Mouse (Mus musculus) macrophage (primary cell): ENCODE results near the gene Mmrn2. TPM values are rescaled to one million over a fixed set of nuclear protein-coding genes. Genes with fewer than 3 reads are reported as not detected.
A peak's percentile ranks its signal among the peaks of the same experiment; 100 is the strongest.
"Not testable (repeated sequence)": the region's sequence is repeated elsewhere in the genome, so short reads cannot be mapped to it uniquely, and the experiment has no call there.

Experiments used
- H3K27ac ChIP-seq: fragments of 350-480 bp; formaldehyde crosslinking; 2 replicates; pipeline ENCODE4 v1.9.0; 2021
- H3K36me3 ChIP-seq: fragments of 350-480 bp; formaldehyde crosslinking; 2 replicates; pipeline ENCODE4 v1.9.0; 2021; ENCODE audit errors: inconsistent target
- H3K4me3 ChIP-seq: fragments of 350-480 bp; formaldehyde crosslinking; 2 replicates; pipeline ENCODE4 v1.9.0; 2021; ENCODE audit errors: inconsistent target
- H3K79me2 ChIP-seq: fragments of 350-480 bp; formaldehyde crosslinking; 2 replicates; pipeline ENCODE4 v1.9.0; 2021; ENCODE audit errors: inconsistent target
- whole genome bisulfite sequencing: methylation state at CpG from one replicate; pipeline ENCODE4 v1.1.7; 2026; ENCODE audit warnings: inconsistent platforms; ENCODE audit not compliant: missing documents; 5-methylcytosine and 5-hydroxymethylcytosine counted together
- polyA plus RNA-seq: library from polyadenylated mRNA; stranded (reverse); fragments of 250-400 nt; gene quantifications from 3 replicates; pipeline ENCODE4 v1.2.4, GENCODE M21; 2018; ENCODE audit warnings: inconsistent platforms

Gene Mmrn2
- polyA plus RNA-seq, 1 experiment from 2014 or later = not detected

DNA sequence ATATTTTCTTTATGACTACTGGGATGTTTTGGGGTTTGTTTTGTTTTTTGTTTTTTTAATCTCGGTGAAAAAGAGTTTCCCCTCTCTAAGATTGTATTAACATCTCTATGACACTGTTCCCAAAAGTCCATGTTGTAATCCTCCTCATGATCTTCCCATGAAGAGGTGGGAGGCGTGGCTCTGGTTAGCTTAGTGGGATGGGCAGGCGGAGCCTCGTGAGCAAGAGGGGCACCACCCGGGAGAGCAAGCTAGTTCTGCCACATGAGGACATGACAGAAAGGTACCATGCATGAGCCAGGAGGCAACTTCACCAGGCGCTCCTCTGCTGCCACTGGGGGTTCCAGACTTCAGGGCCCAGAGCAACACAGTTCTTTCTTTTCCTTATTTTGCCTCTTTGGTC, 22.7 kb upstream of the Mmrn2 start:
- no peak overlapping the region for H3K4me3 ChIP-seq
- H3K36me3 ChIP-seq = no peaks in the 10 kb centered on the region
- 71% methylated on average over 6 of the region's 6 CpGs for WGBS

DNA sequence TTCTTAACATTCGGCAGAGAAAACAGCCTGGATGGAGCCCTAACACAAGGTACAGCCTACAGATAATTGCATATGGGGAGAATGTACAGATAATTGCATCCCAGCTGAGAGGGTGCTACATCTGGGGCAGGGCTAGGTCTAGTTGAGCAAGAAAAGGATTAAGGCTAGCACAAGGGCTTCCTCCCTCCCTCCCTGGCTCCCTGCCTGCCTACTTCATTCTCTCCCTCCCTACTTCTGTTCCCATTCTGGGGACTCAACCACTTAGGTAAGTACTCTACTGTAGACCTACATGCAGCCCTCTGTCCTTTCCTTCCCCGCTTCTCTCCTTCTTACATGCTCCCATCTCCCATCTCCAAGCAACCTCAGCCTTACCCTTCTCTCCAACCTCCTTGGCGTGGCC, 21.9 kb upstream of the Mmrn2 start:
- Histone ChIP-seq H3K4me3 (no peak overlapping the region), H3K36me3 (no peaks in the 10 kb centered on the region), H3K27ac (no peak overlapping the region), H3K79me2 (no peaks in the 10 kb centered on the region)
- 97% methylated on average over 3 of the region's 3 CpGs for WGBS

More for the DNA sequence above, 22.7 kb upstream of the Mmrn2 start:
- Histone ChIP-seq H3K79me2 (no peaks in the 10 kb centered on the region), H3K27ac (no peak overlapping the region)

DNA sequence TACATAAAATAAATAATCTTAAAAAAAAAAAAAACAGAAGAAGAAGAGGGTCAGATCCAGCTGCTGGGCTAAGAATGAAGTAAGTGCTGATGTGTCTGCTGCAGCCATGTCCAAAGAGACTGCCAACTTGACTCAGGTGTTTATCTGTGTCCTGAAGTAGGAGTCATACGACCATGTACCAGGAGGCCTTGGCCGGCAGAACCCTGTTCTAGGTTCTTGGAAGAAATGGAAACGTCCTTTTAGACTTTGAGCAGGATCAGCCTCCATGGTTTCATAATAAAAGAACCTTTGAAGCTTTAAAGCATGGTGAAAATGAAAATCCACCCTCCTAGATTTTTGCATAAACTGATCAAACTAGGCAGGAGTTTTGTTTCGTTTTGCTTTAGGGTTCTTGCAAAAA, 20.8 kb upstream of the Mmrn2 start:
- 93% methylated on average over 4 of the region's 4 CpGs for WGBS
- no peak overlapping the region for H3K4me3 ChIP-seq
- no peak overlapping the region for H3K27ac ChIP-seq
- no peaks in the 10 kb centered on the region for H3K36me3 ChIP-seq
- no peaks in the 10 kb centered on the region for H3K79me2 ChIP-seq

DNA sequence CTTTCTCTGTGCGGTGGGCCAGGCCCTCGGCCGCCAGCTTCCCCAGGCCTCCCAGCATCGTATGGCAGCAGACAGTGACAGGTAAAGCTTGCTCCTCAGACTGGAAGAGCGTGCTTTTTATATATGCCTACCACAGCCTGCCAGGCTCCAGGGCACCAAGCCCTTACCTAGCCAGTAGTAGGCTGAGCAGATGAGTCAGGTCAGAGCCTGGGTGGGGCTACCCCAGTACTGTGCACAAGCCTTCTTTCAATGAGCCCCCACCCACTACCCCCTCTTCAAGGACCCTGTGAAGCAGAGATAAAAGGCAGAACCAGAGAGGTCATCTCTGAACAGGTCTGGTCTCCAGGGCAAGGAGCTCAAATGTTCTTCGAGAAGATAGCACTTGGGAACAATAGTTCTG, 20.0 kb upstream of the Mmrn2 start, which contains the start of gene Fam25c:
Gene Fam25c (minus strand): TSS at position 133 of the 400 bp plus-strand sequence.
- Histone ChIP-seq H3K36me3 (no peaks in the 10 kb centered on the region), H3K4me3 (no peak within 1 kb of the TSS), H3K79me2 (no peaks in the 10 kb centered on the region), H3K27ac (no peak within 1 kb of the TSS)
- 96% methylated on average over 6 of the region's 6 CpGs for WGBS

DNA sequence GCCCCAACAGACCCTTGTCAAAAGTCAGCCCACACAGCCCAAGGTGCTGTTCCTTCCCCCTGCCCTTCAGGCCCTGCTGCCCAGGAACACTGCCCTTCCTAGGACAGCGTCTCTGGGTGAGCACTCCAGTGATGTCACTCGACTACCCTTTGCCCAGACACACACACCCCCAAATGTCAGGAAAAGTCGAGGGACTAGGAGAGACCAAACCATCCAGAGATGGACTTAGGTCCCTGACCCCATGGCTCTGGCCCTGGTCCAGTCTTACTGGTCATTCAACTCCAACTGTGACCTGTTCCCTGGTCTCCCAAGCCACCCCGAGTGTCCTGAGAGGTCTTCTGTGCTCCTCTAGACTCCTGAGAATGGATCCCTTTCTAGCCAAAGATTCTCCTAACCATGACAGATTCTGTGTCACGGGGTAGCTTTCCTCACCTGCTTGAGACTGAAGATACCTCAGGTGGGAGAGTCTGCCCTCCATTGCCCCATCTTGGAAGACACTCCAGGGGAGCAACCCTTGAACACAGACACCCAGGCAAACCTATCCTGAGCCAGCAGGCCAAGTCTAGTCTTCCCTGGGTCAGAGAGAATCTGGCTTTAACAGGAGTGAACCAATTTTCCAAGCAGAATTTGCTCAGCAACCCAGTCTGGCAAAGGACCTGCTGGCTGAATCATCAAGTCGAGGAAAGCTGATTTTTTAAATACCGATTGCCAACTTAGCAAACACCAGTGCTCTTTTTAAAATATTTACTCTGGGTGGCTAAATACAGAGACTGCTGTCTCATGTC, 17.4 kb upstream of the Mmrn2 start:
- Histone ChIP-seq H3K79me2 (no peaks in the 10 kb centered on the region), H3K4me3 (no peak overlapping the region), H3K36me3 (no peaks in the 10 kb centered on the region), H3K27ac (no peak overlapping the region)
- 87% methylated on average over 7 of the region's 7 CpGs for WGBS

DNA sequence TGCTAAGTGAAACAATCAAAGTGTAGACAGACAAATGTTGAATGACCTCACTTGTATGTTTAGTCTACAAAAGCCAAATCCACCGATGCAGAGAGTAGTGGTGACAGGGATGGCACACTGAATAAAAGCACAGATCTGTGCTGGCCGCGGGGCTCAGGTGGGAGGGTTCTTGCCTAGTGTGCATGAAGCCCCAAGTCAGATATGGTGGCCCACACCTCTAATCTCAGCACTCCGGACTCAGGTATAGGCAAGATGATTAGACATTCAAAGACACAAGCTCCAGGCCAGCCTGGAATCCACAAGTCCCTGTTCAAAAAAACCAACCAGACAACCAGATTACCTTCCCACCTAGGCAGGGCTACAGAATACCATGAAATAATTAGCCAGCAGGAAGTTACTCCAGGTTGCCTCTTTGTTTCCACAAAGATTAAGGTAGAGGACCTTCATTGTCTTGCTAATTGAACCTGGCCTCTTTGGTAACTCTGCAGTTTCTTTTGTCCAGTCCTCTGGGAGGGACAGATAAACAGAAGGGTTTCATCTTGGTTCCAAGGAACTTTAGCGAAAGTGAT, 15.5 kb upstream of the Mmrn2 start:
- Histone ChIP-seq H3K27ac (no peak overlapping the region), H3K79me2 (no peaks in the 10 kb centered on the region), H3K36me3 (no peaks in the 10 kb centered on the region), H3K4me3 (no peak overlapping the region)
- 83% methylated on average over 5 of the region's 5 CpGs for WGBS

DNA sequence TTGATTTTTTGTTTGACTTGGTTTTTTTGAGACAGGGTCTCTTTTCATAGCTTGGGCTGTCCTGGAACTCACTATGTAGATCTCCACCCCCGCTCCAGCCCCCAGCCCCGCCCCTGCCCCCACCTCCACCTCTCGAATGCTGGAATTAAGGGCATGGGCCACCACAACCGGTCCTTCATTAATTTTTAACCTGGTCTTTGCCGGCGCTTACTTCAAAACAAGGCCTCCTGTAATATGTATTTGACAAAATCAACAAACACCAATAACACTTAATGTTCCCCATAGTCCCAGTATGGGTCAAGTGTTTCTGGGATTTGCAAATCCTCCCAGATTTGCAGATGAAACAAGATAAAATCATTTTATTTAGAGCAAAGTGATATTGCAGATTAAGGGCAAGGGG, 15.0 kb upstream of the Mmrn2 start:
- H3K4me3 ChIP-seq = no peak overlapping the region
- no peak overlapping the region for H3K27ac ChIP-seq
- 98% methylated on average over 5 of the region's 6 CpGs for WGBS
- no peaks in the 10 kb centered on the region for H3K36me3 ChIP-seq
- H3K79me2 ChIP-seq = no peaks in the 10 kb centered on the region

DNA sequence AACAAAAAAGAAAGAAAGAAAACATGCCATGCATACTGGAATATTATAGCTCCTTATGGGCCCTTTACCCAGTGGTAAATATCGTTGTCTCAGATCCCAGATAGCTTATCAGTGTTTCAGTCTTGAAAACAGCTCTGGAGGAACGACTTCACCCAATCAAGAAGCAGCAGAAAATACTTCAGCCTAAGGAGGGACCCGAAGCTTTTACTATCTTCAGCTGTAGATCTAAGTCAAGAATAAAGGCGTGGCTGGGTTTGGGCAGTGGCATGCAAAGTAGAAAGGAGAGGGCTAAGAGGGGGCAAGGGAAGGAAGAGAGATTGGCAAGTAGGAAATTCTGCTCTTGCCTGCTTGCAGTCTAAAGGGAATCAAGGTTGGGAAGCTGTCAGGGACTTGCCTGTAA, 13.1 kb upstream of the Mmrn2 start:
- no peaks in the 10 kb centered on the region for H3K79me2 ChIP-seq
- H3K4me3 ChIP-seq = no peak overlapping the region
- no peaks in the 10 kb centered on the region for H3K36me3 ChIP-seq
- 83% methylated on average over 4 of the region's 4 CpGs for WGBS
- no peak overlapping the region for H3K27ac ChIP-seq

DNA sequence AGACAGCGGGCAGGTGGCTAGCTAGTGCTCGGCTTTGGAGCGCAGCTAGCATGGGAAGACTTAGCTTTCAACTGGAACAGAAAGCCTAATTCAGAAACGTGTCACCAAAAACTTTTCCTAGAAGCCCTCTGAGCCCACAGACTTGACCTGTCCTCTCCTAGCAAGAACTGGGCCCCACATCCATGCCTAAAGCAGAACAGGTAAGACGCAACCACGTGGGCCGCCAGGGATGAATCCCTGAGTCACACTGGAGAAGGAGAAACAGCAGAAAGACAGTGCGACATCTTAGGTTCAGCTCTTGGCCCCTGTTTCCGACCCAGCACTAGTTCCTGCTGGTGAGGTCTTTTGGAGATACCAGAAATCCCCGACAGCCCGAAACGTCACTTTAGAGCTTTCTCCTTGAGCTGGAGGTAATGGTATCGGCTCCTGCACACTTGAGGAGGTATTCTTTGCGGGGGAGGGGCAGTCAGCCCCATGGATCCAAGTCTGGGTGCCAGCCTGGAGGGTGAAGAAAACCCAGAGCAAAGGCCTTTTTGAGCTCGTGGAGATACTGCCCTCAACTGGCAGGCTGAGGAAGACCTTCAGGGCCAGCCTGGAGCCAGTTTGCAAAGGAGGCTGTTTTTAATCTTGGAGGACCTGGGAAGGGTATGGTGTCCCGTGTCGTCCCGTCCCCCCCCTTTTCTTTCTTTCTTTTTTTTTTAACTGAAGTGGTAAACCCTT, 12.4 kb upstream of the Mmrn2 start:
- WGBS = 57% methylated on average over 18 of the region's 18 CpGs
- Histone ChIP-seq H3K79me2 (no peaks in the 10 kb centered on the region), H3K27ac (peak overlapping the region; percentile 51), H3K4me3 (peak overlapping the region; percentile 28), H3K36me3 (no peaks in the 10 kb centered on the region)

DNA sequence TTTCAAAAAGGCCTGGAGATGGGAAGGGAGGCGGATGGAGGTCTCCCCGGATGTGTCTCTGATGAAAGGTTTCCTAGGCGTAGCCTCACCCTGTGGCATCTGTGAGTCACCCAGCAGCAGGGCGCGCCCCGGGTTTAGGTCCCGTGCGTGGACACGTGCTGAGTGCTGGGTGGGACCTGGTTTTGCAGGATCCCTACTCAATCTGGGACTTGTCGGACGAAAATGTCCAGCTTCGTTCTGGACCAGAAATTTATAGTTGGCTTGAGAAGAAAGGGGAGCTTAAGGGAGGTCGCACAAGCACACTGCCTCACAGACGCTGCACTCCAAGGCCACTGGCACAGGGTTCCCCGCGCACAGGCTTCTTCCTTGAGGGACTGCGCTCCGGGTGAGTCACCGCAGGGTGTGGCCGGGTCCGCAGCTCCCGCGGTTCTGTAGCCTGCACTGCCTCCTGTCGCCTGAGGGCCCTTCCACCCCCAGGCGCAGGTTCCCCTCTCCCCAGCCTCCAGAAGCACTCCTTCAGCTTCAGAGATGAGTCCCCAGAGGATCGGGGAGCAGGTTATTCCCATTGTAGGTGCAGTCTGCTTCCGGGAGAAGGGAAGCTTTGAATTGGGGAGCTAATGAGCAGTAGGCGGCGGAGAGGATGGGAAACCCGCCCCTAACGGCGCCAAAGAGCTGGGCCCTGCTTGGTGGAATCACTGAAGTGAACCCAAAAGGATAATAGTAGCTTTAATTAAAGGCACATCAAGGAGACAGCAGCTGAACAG, 11.6 kb upstream of the Mmrn2 start:
- 16% methylated on average over 32 of the region's 32 CpGs for WGBS
- no peaks in the 10 kb centered on the region for H3K79me2 ChIP-seq

DNA sequence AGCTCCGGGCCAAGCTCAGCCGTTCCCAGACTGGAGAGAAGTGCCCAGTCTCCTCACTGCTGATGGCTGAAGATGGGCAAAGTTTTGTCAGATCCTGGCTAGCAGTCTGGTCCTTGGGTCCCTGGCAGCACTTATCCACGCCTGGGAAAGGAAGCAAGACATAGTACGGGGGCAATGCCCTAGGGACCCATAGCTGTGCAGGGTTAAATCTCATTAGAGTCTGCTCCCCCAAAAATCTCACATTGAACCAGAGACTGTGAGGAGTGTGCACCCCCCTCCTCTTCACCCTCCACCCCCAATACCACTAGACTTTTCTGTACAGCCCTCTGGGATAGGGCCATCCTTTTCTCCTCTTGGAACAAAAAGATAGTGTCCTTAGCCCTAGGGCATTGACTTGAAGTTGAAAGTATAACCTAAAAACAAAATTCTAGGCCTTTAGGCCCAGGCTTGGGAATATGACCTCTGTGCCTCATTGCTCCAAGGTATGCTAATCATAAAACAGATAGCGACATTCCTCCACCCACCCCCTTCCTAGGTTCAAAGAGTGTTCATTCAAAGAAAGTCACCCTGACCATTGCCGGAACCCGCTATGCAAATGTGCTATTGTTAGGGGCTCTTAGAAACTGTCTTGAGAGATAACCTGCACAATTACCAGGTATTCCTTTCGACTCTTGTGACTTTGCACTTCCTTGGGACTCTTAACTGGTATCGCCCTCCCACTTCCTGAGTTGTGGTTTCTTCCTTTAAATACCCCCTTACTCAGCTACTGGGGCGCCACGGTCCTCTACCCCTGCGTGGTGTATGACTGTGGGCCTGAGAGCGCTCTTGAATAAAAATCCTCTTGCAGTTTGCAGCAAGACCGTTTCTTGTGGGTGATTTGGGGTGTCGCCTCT, 10.8 kb upstream of the Mmrn2 start:
- 95% methylated on average over 13 of the region's 15 CpGs for WGBS
- H3K4me3 ChIP-seq, H3K36me3 ChIP-seq, H3K79me2 ChIP-seq: not testable (repeated sequence)
- peak overlapping the region; percentile 51 for H3K27ac ChIP-seq

More for the DNA sequence above, 11.6 kb upstream of the Mmrn2 start:
- peak overlapping the region; percentile 51 for H3K27ac ChIP-seq
- peak overlapping the region; percentile 28 for H3K4me3 ChIP-seq
- H3K36me3 ChIP-seq = no peaks in the 10 kb centered on the region

DNA sequence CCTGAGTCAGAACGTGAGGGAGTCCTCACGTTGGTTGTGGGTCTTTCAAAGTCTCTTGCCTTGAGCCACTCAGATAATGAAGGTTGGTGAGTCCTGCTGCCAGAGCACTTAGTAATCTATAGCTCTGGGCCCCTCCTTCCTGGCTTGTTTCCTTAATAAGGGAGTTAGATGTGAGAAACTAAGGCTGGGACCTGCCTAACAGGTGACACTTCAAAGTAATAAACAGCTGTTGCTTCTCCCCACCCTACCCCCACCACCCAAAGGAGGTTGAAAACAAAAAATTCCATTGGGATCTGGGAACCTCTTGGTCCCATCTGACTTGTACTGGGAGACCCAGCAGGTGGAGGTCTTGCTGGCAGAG, 10.1 kb upstream of the Mmrn2 start:
- no peaks in the 10 kb centered on the region for H3K79me2 ChIP-seq
- no peaks in the 10 kb centered on the region for H3K36me3 ChIP-seq
- WGBS = 96% methylated on average over 2 of the region's 2 CpGs
- H3K4me3 ChIP-seq = no peak overlapping the region
- H3K27ac ChIP-seq = no peak overlapping the region

DNA sequence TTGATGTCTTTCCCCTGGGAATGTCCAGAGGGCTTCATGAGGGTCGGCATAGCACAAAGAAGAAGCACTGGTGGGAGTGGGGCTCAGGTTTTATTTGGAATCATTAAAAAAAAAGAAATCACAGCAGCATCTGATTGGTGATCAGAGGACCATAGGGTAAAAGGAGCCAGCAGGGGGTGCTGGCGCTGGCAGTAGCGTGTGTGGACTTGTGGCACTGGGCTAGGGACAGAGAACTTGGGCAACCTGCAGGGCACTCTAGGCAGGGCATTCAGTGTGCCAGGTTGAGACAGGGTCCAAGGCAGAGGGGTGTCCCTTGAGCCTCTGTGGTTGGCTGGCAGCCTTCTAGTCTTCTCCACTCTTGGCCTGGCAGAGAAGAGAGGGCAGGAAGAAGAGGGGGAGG, 5.1 kb upstream of the Mmrn2 start:
- 83% methylated on average over 3 of the region's 3 CpGs for WGBS
- no peaks in the 10 kb centered on the region for H3K79me2 ChIP-seq
- H3K36me3 ChIP-seq = no peaks in the 10 kb centered on the region
- no peak overlapping the region for H3K4me3 ChIP-seq
- no peak overlapping the region for H3K27ac ChIP-seq

DNA sequence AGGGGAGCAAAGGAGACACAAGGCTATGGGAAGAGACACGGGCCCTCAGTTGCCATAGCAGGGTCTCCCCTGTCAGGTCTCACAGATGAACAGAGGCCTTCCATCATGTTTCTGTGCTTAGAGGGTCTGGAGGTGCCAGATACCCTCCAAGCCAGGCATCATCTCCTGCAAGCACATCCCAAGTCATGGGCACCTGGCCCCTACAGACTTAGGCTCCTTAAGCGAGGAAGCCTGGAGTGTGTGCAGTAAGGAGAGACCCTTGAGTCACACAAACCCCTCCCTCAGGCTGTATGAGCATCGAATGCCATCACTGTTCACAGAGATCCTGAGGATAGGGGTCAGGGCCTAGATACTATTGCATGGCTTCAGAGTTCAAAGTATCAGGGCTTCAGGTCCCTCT, 4.3 kb upstream of the Mmrn2 start:
- 93% methylated on average over 3 of the region's 3 CpGs for WGBS
- no peaks in the 10 kb centered on the region for H3K36me3 ChIP-seq
- H3K4me3 ChIP-seq = no peak overlapping the region
- no peak overlapping the region for H3K27ac ChIP-seq
- no peaks in the 10 kb centered on the region for H3K79me2 ChIP-seq
